Mouse (Mus musculus): Measurements from ENCODE around the gene Arfip1.
"Not testable (repeated sequence)": the region's sequence is repeated elsewhere in the genome, so short reads cannot be mapped to it uniquely, and the experiment has no call there.

The Arfip1 gene

GRCm38 (mm10) chr3:84570501-84570900 lies 11.9 kb downstream of the Arfip1 start:
- no peak for DNase-seq (ENCODE audit: low spot score)

DNA sequence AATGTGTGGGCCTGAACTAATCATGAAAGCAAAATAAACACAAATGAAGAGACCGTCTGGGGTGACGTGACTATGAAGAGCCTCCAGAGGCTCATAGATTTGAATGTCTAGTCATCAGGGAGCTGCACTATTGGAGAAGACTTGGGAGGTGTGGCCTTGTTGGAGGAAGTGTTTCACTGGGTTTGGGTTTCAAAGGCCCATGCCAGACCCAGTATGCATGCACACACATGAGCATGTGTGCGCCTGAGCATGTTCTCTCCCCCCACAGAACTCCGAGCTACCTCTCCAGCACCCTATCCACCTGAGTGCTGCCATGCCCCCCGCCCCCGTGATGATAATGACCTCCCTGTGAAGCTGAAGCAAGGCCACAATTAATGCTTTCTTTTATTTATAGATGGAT lies 12.8 kb downstream of the Arfip1 start:
- no peak for DNase-seq (ENCODE audit: low spot score)

DNA sequence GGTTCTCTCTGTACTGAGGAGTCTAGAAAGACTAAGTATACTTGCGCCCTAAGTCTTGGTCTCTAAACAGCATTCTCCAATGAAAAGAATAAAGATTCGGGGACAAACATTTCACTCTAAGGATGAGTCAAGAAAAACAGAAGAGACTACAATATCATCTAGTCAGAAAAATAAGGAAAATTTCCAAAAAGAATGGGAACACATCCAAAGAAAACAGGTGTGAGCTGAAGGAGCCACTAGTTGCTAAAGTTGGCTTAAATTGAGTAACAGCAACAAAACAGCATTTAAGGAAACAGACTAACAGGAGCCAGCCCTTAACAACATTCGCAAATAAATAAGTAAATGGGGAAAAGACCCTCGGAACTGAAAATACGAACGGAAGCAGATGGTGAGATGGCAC lies 13.9 kb downstream of the Arfip1 start:
- DNase-seq (ENCODE audit: low spot score), result no peak

- no peak for DNase-seq (ENCODE audit: low spot score)
These were observed 19.0 kb downstream of the Arfip1 start for GRCm38 (mm10) chr3:84563415-84563814.

DNA sequence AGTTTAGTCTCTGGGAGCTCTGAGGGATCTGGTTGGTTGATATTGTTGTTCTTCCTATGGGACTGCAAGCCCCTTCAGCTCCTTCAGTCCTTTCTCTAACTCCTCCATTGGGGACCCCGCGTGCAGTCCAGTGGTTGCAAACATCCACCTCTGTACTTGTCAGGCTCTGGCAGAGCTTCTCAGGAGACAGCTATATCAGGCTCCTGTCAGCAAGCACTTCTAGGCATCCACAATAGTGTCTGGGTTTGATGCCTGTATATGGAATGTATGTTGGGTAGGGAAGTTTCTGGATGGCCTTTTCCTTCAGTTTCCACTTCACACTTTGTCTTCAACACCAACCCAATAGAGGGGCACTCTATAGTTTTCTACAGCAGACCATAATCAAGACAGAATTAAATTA lies 19.5 kb downstream of the Arfip1 start:
- not testable (repeated sequence) for DNase-seq (ENCODE audit: low spot score)

DNA sequence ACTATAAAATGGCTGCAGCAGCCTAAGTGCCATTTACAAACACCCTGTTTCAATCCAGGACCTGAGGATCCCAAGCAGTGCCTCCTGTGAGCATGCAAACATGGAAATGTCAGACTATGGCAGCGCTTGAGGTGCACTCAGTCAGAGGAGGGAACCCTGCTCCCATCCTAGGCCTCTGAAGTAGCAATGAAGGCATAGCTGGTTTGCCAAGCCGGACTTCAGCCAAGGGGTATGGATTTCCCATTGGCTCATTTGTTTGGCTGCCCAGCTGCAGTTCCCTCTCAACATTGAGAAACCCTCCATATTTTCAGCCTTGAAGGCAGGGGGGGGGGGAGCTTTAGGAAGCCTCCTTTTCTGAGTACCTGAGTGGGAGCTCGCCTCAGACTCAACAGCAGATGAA lies 24.1 kb downstream of the Arfip1 start:
- no peak for DNase-seq (ENCODE audit: low spot score)

GRCm38 (mm10) chr3:84555780-84556179 lies 26.6 kb downstream of the Arfip1 start:
- DNase-seq (ENCODE audit: low spot score), result no peak

- no peak for DNase-seq (ENCODE audit: low spot score)
These were observed 35.2 kb downstream of the Arfip1 start for GRCm38 (mm10) chr3:84547177-84547576.

DNA sequence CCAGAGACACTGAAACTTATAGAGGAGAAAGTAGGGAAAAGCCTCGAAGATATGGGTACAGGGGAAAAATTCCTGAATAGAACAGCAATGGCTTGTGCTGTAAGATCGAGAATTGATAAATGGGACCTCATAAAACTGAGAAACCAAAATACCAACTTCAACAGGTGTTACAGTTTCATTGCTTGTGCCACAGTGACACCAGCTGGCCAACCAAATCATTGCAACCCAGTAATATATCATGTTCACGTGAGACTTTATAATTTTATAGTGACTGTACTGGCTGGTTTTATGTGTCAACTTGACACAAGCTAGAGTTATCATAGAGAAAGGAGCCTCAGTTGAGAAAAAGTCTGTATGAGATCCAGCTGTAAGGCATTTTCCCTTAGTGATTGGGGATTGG lies 40.0 kb downstream of the Arfip1 start:
- peak; percentile 44 for DNase-seq (ENCODE audit: low spot score)

DNA sequence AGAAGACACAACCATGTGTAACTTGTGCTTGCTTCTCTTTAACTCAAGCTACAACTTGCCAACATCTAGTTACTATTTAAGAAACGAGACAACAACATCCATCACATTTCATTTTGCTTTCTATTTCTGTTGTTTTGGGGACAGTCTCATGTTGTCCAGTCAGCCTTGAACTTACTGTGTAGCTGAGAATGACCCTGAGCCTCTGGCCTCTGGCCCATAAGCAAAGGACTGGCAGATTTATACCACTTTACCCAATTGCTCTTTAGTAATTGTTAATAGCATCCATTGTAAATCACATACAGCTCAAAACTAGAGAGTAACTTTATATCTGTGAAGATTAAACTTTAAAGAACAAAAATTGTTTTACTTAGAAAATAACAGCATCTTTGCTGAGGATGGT lies 40.5 kb downstream of the Arfip1 start:
- DNase-seq (ENCODE audit: low spot score), result no peak

DNA sequence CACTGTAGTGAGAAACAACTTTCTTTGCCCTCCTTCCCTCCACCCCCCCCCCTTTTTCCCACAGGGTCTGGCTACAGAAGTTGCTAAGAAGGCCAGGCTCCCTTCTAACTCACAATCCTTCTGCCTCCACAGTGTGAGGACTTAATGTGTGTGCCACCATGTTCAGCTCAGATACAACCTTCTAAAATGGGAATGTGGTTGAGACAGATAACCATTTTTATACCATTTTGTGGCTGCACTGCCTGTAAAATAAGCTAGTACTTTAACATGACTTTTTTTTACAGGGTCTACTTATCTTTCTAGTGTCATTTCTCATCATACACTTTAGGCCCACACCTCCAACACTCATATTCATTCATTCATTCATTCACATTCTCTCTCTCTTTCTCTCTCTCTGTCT lies 41.8 kb downstream of the Arfip1 start:
- no peak for DNase-seq (ENCODE audit: low spot score)

GRCm38 (mm10) chr3:84536987-84537386 lies 45.4 kb downstream of the Arfip1 start:
- DNase-seq (ENCODE audit: low spot score), result no peak

DNA sequence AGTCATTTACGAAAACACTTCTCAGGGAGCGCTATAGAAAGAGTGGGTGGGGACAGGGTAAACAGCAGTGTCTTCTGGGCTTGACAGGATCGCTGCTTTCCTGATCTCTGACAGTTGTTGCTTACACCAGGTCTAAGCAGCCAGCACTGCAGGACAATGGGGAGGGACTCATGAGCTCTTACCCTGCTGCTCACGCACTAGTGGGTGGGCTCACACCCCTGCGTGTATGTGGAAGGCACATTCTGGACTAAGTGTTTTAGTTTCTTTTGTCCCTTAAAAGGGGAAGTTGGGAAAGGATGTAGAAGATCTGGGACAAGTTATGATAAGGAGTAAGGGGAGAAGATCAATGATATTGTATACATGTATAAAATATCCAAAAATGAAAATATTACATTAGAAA lies 49.2 kb downstream of the Arfip1 start:
- DNase-seq (ENCODE audit: low spot score), result no peak

GRCm38 (mm10) chr3:84529021-84529420 lies 53.4 kb downstream of the Arfip1 start:
- no peak for DNase-seq (ENCODE audit: low spot score)

DNA sequence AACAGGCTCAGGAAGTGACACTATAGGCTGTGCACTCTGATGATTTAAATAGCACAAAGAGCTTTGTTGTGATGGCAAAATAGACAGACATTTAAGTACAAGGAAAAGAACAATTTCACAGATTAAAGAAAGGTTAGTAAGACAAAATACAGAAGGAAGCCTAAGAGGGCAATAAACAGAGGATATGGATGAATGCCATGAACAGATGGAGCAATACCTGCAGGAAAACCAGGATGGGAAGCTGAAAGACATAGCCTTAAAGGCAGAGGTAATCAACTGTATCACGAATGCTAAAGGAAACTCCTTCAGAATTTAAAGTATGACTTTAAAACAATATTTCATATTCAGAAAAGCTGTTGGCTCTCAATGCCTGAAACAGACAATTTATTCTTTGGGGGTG lies 57.5 kb downstream of the Arfip1 start:
- DNase-seq (ENCODE audit: low spot score), result no peak

GRCm38 (mm10) chr3:84516163-84516562 lies 66.3 kb downstream of the Arfip1 start:
- DNase-seq (ENCODE audit: low spot score), result no peak

DNA sequence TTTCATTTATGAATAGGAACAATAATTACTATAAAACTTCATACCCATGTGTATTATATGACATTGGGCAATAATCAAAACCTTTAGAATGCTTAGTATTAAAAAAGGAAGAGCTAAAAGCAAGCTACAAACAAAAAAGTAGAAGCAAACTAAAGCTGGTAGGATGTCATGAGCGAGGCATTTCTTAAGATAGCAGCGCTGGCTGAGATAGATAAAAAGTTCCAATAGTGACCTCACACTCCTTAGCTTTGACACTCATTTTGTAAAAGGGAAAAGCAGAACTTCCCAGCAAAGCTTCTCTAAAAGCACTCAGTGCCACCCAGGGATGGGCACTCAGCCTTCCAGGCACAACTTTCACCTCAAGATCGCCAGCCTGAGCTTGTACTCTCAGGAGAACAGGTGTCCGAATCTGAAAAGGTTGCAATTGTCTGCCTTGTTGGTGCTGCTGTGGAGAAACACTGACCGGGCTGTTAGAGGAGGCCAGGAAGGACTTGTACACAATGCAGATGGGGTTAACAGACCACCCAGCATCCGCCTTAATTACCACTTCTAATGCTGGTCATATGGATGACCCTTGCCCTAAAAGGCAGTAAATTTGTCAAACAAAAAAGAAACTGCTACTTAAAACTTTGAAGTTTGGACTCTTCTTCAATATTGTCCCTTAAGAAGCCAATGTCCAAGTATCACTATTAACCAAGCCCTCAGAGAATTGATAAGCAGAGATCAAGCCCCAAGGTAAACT lies 69.5 kb downstream of the Arfip1 start:
- DNase-seq (ENCODE audit: low spot score), result no peak

DNA sequence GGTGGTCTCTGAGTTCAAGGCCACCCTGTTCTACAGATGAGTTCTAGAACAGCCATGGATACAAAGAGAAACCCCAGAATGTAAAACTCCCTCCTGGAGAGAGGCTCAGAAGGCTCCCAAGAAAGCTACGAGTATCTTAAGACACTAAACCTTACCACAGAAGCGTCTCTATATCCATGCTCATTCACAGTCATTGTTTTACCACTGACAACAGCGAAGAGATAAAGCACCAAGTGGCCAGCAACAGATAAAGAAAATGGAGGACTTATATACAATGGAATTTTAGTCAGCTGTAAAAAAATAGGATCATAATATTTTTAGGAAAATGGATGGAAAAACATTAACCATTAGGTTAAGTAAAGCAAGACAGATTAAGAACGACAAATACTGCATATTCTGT lies 77.2 kb downstream of the Arfip1 start:
- DNase-seq (ENCODE audit: low spot score), result no peak

DNA sequence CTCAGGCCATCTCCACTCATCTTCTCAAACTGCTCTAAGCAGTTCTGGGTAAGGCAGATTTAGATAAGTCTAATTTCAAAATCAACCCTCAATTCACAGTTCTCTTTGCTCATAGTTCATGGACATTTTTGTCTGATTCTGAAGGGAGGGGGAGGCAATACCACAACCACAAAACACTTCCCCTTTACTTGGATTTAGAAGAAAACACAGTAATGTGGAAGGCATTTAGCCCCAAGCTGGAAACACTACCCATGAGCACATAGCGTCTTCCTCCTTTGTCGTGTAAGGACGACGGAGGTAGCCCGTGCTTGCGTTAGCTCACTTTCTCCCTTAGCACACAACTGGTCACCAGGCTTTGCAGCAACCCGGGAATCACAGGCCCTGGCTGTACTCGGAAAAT lies 78.1 kb downstream of the Arfip1 start:
- DNase-seq (ENCODE audit: low spot score), result no peak

DNA sequence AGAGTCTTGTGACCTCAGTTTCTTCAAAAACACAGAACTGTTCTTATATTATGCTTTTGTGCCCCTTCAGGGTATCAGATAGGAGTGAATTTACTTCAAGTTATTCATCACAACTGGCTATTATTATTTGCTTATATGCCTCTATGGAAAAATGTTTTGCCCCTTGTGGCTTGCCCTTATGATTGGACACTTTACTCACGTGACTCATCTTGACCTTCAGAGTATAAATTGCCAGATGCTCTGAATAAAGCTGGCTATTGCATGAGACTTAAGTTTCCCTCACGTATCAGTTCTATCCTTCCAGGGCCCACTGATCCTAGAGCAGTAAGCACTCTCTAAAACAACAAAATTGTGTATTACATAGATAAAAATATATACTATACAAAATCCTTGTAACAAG lies 80.3 kb downstream of the Arfip1 start:
- no peak for DNase-seq (ENCODE audit: low spot score)

DNA sequence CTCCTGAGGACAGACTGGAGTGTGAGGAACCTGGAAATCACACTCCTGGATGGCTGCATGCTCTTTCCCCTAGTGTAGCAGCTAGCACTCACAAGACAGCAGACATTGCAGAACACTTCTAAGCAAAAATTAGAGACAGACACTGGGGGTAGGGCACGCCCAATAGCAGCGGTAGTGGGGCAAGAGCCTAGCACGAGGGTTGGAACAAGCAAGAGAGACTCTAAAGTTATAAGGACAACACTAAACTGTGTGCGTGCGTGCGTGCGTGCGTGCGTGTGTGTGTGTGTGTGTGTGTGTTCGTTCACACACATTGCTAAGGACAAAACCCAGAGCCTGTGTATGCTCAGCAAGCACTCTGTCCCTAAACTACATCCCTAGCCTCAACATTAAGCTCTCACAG lies 81.9 kb downstream of the Arfip1 start:
- no peak for DNase-seq (ENCODE audit: low spot score)

DNA sequence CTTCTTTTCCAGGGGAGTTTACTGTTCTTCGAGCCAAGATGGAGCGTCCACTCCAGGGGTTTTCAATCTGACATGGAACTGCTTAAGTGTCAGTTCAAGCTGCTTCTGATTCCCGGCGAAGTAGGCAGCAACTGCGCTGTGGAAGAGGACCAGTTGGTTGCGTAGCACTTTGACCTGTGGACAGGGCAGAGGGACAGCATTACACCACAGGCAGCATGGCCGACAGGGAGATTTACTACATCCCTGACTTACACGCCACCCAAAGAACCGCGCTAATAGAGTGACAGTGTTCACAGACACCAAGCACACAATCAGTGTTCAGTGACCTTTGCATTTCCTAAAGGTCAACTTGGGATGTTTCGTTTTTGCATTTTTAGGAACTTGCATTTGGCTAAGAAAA lies 84.7 kb downstream of the Arfip1 start:
- no peak for DNase-seq (ENCODE audit: low spot score)

GRCm38 (mm10) chr3:84492657-84493056 lies 89.8 kb downstream of the Arfip1 start:
- no peak for DNase-seq (ENCODE audit: low spot score)

DNA sequence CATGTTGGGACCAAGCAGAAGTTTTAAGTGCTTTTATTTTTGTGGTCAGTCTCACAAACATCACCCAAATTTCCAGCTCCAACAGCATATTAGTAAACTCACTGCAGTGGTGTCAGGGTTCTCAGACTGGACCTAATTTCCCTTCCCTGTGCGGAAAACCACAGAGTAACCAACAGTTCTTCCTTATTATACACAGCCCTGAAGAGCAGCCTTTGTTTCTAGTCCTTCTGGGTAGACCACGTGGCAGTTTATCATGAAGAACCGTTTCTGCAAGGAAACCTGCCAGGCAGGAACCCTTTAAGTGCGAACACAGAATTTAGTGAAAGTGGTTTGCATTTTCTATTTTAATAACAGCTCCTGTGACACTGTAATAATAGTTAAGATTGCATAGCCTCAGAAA lies 90.3 kb downstream of the Arfip1 start:
- DNase-seq (ENCODE audit: low spot score), result no peak

DNA sequence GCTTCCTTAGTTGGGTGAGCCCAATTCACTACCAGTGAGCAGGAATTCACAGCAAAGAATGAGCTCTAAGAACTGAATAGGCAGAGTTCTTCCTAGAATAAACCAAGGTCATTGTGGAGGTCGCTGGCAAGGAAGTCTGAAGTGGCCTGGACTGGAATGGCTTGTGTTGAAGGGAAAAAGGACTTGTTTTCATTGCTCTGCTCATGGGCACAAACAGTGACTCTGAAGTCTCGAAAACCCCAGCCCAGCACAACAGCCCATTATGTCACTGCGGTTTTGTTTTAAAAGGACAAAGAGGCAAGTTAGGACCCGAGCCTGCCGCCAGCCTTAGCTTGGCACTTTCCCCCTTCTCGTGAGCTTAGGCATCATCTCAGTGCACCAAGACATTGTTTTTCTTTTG lies 93.7 kb downstream of the Arfip1 start:
- no peak for DNase-seq (ENCODE audit: low spot score)
